Mouse (Mus musculus): ENCODE data around the gene Dclk3.

Gene Dclk3

DNA sequence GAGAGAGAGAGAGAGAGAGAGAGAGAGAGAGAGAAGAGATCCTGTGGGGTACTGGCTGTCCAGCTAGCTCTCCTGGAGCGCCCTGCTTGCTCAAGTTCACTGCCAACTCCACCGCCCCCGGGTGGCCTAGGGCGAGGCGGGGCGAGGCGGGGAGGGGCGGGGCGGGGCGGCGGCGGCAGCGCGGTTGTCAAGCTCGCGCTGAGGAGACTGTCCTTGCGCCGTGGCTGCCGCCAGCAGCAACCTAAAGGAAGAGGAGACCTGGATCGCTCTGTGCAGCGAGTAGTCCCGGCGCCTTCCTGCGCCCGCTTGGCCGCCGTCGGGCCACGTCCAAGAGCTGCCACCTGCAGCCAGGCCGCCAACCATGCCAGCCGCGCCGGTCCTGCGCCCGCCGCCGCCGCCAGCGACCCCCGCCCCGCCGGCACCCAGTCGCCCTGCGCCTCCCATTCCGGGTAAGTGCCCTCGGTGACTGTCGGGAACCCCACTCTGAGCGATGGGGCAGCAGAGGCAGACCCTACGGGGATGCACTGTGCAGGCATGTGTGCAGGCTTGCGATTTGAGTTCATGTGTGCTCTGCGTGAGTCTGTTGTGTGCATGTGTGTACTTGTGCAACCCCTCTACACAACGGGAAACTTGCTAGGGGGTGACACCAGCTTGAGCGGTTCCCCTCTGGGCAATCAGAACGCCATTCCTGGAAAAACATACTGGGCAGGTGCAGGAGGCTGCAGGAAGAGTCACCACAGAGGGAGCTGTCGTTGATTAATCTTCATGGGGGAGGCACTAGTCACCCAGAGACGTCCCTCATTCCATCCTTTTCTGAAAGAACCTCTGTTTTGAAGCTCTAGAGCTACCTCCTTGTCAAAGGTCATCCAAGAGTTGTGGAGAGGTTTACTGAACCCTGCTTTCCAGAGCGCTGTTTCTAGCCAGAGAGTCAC lies at the start of gene Dclk3:
Gene Dclk3, plus strand, starts transcription at position 178 of the 932 bp plus-strand sequence.
- DNase-seq (ENCODE audit: low read depth, low spot score) = no peak

DNA sequence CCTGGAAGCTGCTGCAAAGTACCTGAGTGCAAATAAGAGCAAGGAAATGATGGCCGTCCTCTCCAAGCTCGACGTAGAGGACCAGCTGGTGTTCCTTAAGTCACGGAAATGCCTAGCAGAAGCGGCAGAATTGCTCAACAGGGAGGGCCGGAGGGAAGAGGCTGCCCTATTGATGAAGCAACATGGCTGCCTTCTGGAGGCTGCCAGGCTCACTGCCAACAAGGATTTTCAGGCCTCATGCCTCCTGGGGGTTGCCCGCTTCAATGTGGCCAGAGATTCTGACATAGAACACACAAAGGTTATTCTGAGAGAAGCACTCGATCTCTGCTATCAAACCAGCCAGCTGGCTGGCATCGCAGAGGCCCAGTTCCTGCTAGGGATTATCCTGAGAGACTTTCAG lies 48.9 kb upstream of the Dclk3 start:
- no peak for DNase-seq (ENCODE audit: low read depth, low spot score)

DNA sequence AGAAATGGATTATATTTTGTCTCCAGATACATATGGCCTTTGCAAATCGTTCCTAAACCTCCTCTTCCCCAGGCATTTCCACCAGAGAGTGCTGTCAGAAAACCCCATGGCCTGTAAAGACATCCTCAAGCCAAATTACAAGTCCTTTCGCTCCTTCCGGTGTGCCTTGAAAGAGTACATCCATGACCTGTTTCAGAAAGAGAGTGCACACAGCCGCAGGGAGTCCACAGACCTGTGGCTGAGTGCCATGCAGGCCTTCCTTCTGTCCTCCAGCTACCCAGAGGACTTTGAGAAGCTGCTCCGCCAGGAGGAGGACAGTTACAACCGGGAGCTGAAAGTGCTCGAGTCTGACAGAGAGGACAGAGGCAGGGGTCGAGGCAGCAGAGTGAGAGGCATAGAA lies 47.8 kb upstream of the Dclk3 start:
- DNase-seq (ENCODE audit: low read depth, low spot score) = no peak

DNA sequence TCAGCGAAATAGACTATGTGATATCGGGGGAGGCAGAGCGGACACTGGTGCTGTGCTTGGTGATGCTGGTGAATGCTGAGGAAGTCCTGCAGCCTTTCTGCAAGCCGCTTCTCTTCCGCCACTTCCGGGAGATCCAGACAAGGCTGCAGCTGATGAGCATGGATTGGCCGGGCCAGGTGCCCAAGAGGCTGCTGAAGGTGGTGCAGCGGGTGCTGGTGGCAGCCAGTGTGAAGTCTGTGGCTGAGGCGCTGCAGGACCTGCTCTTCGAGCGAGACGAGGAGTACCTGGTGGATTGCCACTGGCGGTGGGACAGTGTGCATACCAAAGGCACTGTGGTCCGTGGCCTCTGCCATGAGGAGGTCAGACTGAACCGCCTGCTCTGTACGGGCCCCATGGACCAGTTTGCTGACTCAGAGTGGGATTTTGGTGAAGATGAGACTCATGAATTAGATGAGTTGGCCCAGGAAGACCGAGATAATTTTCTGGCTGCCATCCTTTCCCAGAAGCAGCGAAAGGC lies 46.9 kb upstream of the Dclk3 start:
- DNase-seq (ENCODE audit: low read depth, low spot score) = no peak

DNA sequence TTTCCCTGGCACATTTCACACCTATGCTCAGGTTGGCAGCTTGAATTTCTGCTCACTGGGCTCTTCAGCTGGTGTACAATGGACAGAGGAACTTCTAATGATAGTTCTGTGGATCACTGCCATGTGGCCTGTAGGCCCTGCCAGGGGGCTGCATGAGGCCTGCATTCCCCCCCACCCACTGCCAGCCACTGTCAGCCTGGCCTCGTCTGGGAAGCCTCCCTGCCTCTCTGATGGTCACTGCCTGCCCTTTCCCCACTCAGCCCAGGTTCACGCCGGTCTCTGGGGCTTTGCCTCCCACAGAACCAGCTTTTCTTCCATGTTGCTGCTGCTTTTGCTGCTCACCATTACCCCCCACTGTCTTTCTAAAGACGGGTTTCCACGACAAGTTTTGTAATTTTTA lies 43.6 kb upstream of the Dclk3 start:
- no peak for DNase-seq (ENCODE audit: low read depth, low spot score)

- DNase-seq (ENCODE audit: low read depth, low spot score) = no peak
These were observed 40.8 kb upstream of the Dclk3 start for GRCm38 (mm10) chr9:111398059-111398458.

GRCm38 (mm10) chr9:111400089-111400488 lies 38.8 kb upstream of the Dclk3 start:
- no peak for DNase-seq (ENCODE audit: low read depth, low spot score)

DNA sequence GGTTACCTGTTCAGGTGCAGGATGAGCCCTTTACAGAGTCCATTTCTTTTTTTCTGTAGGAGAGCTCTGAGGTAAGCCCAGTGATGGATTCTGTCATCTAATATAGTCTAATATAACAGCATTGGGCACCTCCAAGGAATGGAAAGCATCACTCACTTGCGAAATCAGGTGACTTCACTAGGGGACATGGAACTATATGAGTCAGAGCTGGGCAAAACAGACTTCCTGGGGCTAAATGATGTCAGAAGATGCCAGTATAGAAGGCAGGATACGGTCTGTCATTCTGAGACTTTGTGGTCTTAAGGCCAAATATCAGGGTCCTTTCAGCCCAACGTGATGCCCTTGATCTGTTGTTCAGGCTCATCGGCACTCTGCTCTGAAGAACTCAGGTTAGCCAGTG lies 35.7 kb upstream of the Dclk3 start:
- no peak for DNase-seq (ENCODE audit: low read depth, low spot score)

GRCm38 (mm10) chr9:111404346-111405079 lies 34.4 kb upstream of the Dclk3 start:
- DNase-seq (ENCODE audit: low read depth, low spot score) = no peak

DNA sequence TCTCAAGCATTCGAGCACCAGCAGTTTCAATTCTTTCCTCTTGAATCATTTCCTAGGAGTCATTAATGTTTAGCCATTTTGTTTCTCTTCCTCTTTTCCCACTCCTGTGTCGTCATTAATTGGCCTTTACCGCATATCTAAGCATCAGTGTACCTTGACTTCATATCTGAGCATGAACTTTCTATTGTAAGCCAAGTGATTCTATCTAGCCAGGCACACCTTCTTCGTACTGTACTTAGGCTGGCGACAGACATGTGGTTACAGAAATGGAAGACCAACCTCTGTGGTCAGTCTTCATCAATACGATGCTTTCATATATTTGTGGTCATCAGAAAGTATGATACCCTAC lies 33.8 kb upstream of the Dclk3 start:
- no peak for DNase-seq (ENCODE audit: low read depth, low spot score)

GRCm38 (mm10) chr9:111408012-111408411 lies 30.9 kb upstream of the Dclk3 start:
- DNase-seq (ENCODE audit: low read depth, low spot score) = no peak

GRCm38 (mm10) chr9:111408427-111408826 lies 30.5 kb upstream of the Dclk3 start:
- no peak for DNase-seq (ENCODE audit: low read depth, low spot score)

DNA sequence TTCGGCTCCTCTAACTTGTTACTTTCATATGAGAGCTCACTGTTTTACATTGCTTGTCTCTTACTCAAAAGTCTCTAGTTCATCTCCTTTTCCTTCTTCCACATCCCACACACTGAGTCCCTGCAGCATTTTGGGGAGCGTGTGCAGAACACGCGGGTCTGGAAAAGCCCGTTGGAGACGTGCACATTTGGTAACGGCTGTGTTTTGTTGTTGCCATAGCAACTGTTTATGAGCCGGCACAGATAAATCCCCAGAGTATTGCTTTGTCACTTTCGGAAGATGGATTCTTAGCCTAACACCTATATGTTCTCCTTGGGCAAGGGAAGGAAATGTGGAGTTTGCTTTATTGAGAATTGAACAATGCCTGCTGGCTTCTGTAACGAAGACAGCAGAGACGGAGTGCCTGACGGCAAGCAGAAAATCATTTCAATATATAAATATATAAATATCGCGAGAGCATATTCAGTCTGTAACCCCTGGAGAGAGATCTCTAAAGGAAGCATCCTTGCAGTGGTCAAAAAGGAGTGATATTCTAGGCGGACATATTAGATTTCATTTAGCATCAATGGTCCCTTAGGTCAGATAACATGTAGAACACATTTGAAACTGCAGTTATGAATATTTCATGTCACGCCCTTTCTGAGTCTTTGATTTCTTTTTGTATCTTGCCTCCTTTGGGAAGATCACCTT lies 26.3 kb upstream of the Dclk3 start:
- peak; percentile 23 for DNase-seq (ENCODE audit: low read depth, low spot score)

- DNase-seq (ENCODE audit: low read depth, low spot score) = no peak
These were observed 17.0 kb upstream of the Dclk3 start for GRCm38 (mm10) chr9:111421862-111422261.

DNA sequence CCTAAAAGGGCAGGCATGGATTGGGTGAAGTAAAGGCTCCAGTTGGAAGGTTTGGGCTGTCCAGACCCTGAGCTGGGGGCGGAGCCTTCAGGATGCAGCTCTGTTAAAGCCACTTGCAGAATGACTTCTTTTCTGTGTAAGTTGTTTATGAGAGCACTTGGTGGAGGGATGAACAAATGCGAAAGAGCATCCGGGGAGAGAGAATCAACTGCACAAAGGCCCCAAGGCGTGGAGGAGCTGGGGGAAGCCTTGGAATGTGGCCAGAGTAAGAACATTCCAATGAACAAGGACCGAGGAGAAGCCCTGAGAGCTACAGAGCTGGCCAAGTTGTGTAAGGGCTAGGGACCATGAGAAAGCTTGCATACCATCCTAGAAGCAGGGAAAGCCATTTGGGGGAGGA lies 16.3 kb upstream of the Dclk3 start:
- DNase-seq (ENCODE audit: low read depth, low spot score) = no peak

DNA sequence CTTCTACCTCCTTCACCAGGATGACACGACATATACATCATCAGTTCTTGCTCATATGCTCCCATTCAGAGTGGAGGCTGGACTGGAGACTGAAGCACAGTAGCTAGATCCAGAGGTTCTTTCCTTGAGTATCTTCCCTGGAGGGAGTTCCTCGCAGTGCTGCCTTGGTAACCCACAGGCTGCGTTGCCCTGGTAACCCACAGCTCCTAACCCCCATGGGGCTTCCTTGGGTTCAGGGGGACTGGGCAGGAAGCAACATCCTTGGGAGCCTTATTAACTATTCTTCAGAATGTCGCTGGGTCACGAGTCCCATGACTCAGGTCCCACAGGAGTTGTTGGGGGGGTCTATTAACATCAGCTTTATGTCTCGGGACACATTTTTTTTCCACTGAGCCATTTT lies 13.8 kb upstream of the Dclk3 start:
- no peak for DNase-seq (ENCODE audit: low read depth, low spot score)

DNA sequence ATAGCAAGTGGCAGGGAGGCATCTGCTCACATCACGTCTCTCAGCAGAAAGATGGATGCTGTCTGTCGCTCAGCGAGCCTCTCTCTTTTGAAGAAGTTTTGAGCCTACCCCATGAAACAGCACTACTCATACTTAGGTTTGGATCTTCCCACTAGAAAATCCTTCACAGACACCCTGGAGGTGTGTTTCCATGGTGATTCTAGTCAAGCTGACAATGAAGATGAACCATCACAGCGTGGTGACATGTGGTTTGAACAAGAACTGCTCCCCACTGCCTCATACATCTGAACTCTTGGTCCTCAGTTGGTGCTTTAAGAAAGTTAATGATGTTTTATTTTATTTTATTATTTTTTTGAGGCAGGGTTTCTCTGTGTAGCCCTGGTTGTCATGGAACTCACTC lies 12.9 kb upstream of the Dclk3 start:
- DNase-seq (ENCODE audit: low read depth, low spot score) = no peak

- DNase-seq (ENCODE audit: low read depth, low spot score) = peak; percentile 19
These were observed 10.9 kb upstream of the Dclk3 start for GRCm38 (mm10) chr9:111427891-111428555.

GRCm38 (mm10) chr9:111428698-111429362 lies 10.1 kb upstream of the Dclk3 start:
- no peak for DNase-seq (ENCODE audit: low read depth, low spot score)

GRCm38 (mm10) chr9:111429363-111429750 lies 9.5 kb upstream of the Dclk3 start:
- no peak for DNase-seq (ENCODE audit: low read depth, low spot score)

DNA sequence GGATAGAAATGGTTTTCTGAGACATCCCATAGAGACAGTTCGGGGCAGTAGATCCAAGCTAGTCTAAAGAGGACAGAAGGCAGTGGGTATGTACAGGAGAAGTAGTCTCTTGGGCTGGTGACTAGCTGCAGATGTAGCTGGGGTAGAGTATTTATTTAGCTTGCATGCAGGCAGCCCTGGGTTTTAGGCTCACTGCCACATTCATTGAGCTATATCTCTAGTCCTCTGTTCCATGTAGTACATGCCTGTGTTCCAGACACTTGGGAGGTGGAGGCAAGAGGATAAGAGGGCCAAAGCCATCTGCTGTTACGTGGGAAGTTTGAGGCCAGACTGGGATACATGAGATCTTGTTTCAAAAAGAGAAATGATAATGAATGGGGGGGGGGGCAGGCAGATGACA lies 3.5 kb upstream of the Dclk3 start:
- no peak for DNase-seq (ENCODE audit: low read depth, low spot score)
